Mouse (Mus musculus): ENCODE results near the gene Tpi1. TPM values are rescaled to one million over a fixed set of nuclear protein-coding genes. Genes with fewer than 3 reads are reported as not detected.
A peak's percentile ranks its signal among the peaks of the same experiment; 100 is the strongest.

The Tpi1 gene
- polyA plus RNA-seq, 1 experiment from 2014 or later: 393 TPM

DNA sequence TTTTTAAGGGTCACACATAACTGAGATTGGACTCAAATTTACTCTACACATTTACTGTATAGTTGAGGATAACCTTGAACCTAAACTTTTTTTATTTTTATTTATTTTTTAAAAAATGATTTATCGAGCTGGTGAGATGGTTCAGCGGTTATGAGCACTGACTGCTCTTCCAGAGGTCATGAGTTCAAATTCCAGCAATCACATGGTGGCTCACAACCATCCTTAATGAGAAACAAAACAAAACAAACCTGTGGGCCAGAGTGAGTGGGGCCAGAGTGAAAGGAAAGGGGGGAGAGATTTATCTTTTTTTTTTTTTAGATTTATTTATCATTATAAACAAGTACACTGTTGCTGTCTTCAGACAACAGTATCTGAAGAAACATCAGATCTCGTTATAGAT is 22.2 kb downstream of the Tpi1 start:
- Histone ChIP-seq H3K4me2 (ENCODE audit: low read depth, low read length) (no peak overlapping the region), H3K9me3 (ENCODE audit: control insufficient read depth, low read length) (no peaks in the 10 kb centered on the region), H3K9ac (replicated peaks; ENCODE audit: low read depth, low read length) (no peak overlapping the region), H3K27me3 (ENCODE audit: control insufficient read depth, insufficient read depth, low read length) (no peaks in the 10 kb centered on the region), H3K4me1 (ENCODE audit: control insufficient read depth, insufficient read depth, low read length) (no peaks in the 10 kb centered on the region), H3K4me3 (ENCODE audit: low read depth, low read length) (no peak overlapping the region), H3K36me3 (ENCODE audit: control insufficient read depth, insufficient read depth, low read length) (no peaks in the 10 kb centered on the region), H3K27ac (ENCODE audit: low read depth, low read length) (no peak overlapping the region)
- ATAC-seq (ENCODE audit: low read depth): no peak
- WGBS: 89% methylated on average over 3 of the region's 3 CpGs

DNA sequence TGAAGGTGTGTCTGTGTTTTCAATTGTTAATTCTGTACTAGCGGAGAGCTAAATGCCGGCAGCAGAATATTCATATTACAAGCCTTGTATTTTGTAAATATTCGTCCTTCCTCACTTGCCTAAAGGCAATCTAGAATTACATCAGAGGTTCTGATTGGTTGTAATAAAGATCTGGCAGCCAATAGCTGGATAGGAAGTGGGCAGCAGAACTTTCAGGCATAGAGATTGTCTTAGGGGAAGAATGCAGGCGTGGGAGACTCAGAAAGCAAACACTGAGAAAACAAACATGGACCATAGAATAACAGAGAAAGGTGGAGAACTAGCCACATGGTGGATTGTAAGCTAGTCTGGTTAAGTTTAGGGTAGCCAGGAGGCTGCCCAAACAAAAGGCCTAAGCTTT is 24.0 kb downstream of the Tpi1 start:
- Histone ChIP-seq H3K9ac (replicated peaks; ENCODE audit: low read depth, low read length) (no peak overlapping the region), H3K36me3 (ENCODE audit: control insufficient read depth, insufficient read depth, low read length) (no peaks in the 10 kb centered on the region), H3K9me3 (ENCODE audit: control insufficient read depth, low read length) (no peaks in the 10 kb centered on the region), H3K4me1 (ENCODE audit: control insufficient read depth, insufficient read depth, low read length) (no peaks in the 10 kb centered on the region), H3K4me2 (ENCODE audit: low read depth, low read length) (no peak overlapping the region), H3K27ac (ENCODE audit: low read depth, low read length) (no peak overlapping the region), H3K4me3 (ENCODE audit: low read depth, low read length) (no peak overlapping the region), H3K27me3 (ENCODE audit: control insufficient read depth, insufficient read depth, low read length) (no peaks in the 10 kb centered on the region)
- no peak for ATAC-seq (ENCODE audit: low read depth)
- 77% methylated on average over 4 of the region's 4 CpGs for WGBS

DNA sequence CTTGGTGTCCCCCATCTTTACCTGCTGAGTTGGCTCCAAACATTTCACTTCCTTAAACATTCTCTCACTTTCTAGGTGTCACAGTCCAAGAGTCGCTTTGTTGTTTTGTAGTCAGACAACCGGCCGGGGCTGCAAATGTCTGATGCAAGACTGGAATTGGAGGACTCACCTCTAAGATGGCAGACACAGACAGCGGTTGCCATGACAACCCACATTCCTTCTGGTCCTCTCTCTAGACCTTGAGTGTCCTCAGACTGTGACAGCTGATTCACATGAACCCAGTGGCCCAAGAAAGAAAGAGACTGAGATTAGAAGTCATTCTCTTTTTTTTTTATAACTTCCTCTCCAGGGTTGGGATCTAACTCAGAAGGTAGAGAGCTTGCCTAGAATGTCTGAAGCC is 24.6 kb downstream of the Tpi1 start:
- Histone ChIP-seq H3K4me3 (ENCODE audit: low read depth, low read length) (no peak overlapping the region), H3K4me1 (ENCODE audit: control insufficient read depth, insufficient read depth, low read length) (no peaks in the 10 kb centered on the region), H3K9me3 (ENCODE audit: control insufficient read depth, low read length) (no peaks in the 10 kb centered on the region), H3K27ac (ENCODE audit: low read depth, low read length) (no peak overlapping the region), H3K9ac (replicated peaks; ENCODE audit: low read depth, low read length) (no peak overlapping the region), H3K27me3 (ENCODE audit: control insufficient read depth, insufficient read depth, low read length) (no peaks in the 10 kb centered on the region), H3K36me3 (ENCODE audit: control insufficient read depth, insufficient read depth, low read length) (no peaks in the 10 kb centered on the region), H3K4me2 (ENCODE audit: low read depth, low read length) (no peak overlapping the region)
- ATAC-seq (ENCODE audit: low read depth): no peak
- 83% methylated on average over 4 of the region's 4 CpGs for WGBS

DNA sequence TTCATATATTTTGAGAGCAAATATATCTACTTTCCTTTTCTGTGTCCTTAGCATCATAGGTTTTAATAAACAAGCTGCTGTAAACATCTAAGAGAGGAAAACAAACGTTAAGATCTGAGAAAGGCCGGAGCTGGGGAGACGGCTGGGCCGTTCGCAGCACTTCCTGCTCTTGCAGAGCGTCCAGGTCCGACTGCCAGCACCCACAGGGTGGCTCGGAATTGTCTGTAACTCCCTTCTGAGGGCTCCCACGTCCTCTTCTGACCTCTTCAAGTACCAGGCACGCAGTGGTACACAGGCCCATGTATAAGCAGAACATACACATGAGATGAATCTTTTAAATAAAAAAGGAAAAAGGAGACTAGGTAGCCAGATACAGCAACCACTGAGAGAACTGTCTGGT is 26.4 kb downstream of the Tpi1 start:
- Histone ChIP-seq H3K4me3 (ENCODE audit: low read depth, low read length) (no peak overlapping the region), H3K36me3 (ENCODE audit: control insufficient read depth, insufficient read depth, low read length) (no peaks in the 10 kb centered on the region), H3K4me1 (ENCODE audit: control insufficient read depth, insufficient read depth, low read length) (no peaks in the 10 kb centered on the region), H3K9ac (replicated peaks; ENCODE audit: low read depth, low read length) (no peak overlapping the region), H3K9me3 (ENCODE audit: control insufficient read depth, low read length) (no peaks in the 10 kb centered on the region), H3K27me3 (ENCODE audit: control insufficient read depth, insufficient read depth, low read length) (no peaks in the 10 kb centered on the region), H3K4me2 (ENCODE audit: low read depth, low read length) (no peak overlapping the region), H3K27ac (ENCODE audit: low read depth, low read length) (no peak overlapping the region)
- ATAC-seq (ENCODE audit: low read depth): no peak
- WGBS: 80% methylated on average over 10 of the region's 10 CpGs

DNA sequence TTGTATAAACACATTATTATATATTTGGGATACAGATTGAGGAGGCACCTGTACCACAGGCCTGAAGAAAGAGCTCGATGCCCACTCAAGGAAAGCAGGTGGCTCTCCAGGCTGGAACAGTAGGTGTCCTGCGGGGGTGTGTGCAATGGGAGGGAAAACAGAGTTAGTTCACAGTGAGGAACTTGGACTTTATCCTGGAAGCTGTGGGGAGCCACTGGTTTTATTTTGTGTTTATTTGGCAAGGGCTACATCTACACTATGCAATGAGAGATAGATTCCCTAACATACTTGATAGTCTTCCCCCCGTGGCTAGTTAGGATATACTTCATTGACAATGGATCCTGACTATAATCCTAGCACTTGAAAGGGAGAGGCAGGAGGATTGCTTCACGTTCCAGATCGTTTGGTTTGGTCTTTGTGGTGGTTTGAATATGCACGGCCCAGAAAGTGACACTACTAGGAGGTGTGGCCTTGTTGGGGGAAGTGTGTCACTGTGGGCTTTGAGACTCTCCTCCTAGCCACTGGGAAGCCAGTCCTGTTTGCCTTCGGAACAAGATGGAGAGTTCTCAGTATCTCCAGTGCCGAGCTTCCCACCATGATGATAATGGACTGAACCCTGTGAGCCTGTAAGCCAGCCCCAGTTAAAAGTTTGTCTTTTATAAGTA is 27.2 kb downstream of the Tpi1 start:
- no peak overlapping the region for H3K4me2 ChIP-seq (ENCODE audit: low read depth, low read length)
- no peak overlapping the region for H3K9ac ChIP-seq (replicated peaks; ENCODE audit: low read depth, low read length)
- H3K36me3 ChIP-seq (ENCODE audit: control insufficient read depth, insufficient read depth, low read length): no peaks in the 10 kb centered on the region
- no peaks in the 10 kb centered on the region for H3K27me3 ChIP-seq (ENCODE audit: control insufficient read depth, insufficient read depth, low read length)
- H3K4me3 ChIP-seq (ENCODE audit: low read depth, low read length): no peak overlapping the region
- WGBS: 61% methylated on average over 8 of the region's 8 CpGs
- H3K27ac ChIP-seq (ENCODE audit: low read depth, low read length): no peak overlapping the region
- H3K4me1 ChIP-seq (ENCODE audit: control insufficient read depth, insufficient read depth, low read length): no peaks in the 10 kb centered on the region
- no peak for ATAC-seq (ENCODE audit: low read depth)
- no peaks in the 10 kb centered on the region for H3K9me3 ChIP-seq (ENCODE audit: control insufficient read depth, low read length)

DNA sequence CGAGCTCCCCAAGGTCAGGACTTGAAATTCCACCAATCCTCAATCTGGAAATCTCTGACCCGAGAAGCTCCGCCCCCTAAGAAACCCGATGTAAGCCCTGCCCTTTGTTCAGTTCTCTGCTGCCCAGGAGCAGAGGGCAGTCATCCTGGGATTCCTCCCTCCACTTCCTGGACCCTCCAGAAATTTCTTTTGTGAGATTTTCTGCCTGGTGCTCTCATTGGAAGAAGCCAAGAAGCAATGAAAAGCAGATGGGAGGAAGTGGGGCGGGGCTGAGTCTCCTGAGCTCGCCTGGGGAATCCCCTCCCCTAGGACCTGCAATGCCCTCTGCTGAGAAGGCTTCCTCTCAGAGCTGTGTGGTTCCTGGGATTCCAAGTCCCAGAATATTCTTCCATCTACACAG is 31.7 kb downstream of the Tpi1 start:
- Histone ChIP-seq H3K4me3 (ENCODE audit: low read depth, low read length) (no peak overlapping the region), H3K4me1 (ENCODE audit: control insufficient read depth, insufficient read depth, low read length) (peaks cover 5% of the 10 kb centered on the region; the same call in 1 of the 2 replicates), H3K27me3 (ENCODE audit: control insufficient read depth, insufficient read depth, low read length) (no peaks in the 10 kb centered on the region), H3K27ac (ENCODE audit: low read depth, low read length) (no peak overlapping the region), H3K36me3 (ENCODE audit: control insufficient read depth, insufficient read depth, low read length) (no peaks in the 10 kb centered on the region), H3K9ac (replicated peaks; ENCODE audit: low read depth, low read length) (no peak overlapping the region), H3K4me2 (ENCODE audit: low read depth, low read length) (no peak overlapping the region), H3K9me3 (ENCODE audit: control insufficient read depth, low read length) (no peaks in the 10 kb centered on the region)
- 21% methylated on average over 6 of the region's 6 CpGs for WGBS
- ATAC-seq (ENCODE audit: low read depth): no peak

DNA sequence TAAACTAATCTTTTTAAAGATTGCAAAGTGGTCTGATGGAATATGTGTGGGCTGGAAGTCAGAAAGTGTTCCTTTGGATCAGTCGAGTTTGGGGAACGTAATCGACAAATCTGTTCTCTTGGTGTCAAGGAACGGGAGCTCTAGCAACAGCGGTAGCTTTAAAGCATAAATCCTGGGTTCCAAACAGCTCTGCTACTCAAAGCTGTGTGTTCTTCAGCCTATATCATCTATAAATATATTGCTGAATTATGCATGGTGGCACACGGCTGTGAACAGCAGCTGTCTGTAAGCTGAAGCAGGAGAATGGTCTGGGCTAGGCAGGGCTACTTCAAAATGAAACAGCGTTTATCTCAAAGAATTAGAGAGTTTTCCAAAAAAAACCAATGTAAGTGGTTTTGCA is 33.2 kb downstream of the Tpi1 start:
- Histone ChIP-seq H3K4me2 (ENCODE audit: low read depth, low read length) (no peak overlapping the region), H3K27ac (ENCODE audit: low read depth, low read length) (no peak overlapping the region), H3K36me3 (ENCODE audit: control insufficient read depth, insufficient read depth, low read length) (no peaks in the 10 kb centered on the region), H3K4me1 (ENCODE audit: control insufficient read depth, insufficient read depth, low read length) (peaks cover 5% of the 10 kb centered on the region; the same call in 1 of the 2 replicates), H3K4me3 (ENCODE audit: low read depth, low read length) (no peak overlapping the region), H3K9me3 (ENCODE audit: control insufficient read depth, low read length) (no peaks in the 10 kb centered on the region), H3K27me3 (ENCODE audit: control insufficient read depth, insufficient read depth, low read length) (no peaks in the 10 kb centered on the region), H3K9ac (replicated peaks; ENCODE audit: low read depth, low read length) (no peak overlapping the region)
- no peak for ATAC-seq (ENCODE audit: low read depth)
- WGBS: 85% methylated on average over 7 of the region's 7 CpGs

DNA sequence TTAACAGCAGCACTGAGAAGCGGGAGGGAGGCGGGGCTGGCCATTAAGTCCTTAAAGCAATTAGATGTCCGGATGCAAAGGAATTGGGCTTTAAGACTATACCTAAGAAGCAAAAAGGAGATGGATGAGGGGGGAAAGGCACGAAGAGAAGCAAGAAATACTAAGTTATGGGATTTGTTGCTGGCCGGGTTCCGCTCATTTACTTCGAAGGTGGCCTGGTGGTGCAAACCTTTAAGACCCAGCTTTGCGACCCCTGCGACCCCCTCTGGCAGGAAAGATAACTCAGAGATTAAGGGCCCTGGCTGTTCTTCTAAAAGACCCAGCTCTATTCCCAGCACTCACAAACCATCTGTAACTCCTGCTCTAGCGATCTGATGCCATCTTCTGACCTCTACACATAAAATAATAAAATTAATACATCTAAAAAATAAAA is 34.1 kb downstream of the Tpi1 start:
- 0 out of 2 replicates have a peak, but pooled peaks have one; percentile 31 for ATAC-seq (ENCODE audit: low read depth)
- H3K9me3 ChIP-seq (ENCODE audit: control insufficient read depth, low read length): no peaks in the 10 kb centered on the region
- 5% methylated on average over 10 of the region's 10 CpGs for WGBS
- no peak overlapping the region for H3K27ac ChIP-seq (ENCODE audit: low read depth, low read length)
- peak overlapping the region; percentile 59 for H3K4me2 ChIP-seq (ENCODE audit: low read depth, low read length)
- H3K4me1 ChIP-seq (ENCODE audit: control insufficient read depth, insufficient read depth, low read length): peaks cover 5% of the 10 kb centered on the region; the same call in 1 of the 2 replicates
- H3K36me3 ChIP-seq (ENCODE audit: control insufficient read depth, insufficient read depth, low read length): no peaks in the 10 kb centered on the region
- H3K9ac ChIP-seq (replicated peaks; ENCODE audit: low read depth, low read length): peak overlapping the region; percentile 29; the same call in 1 of the 2 replicates
- no peaks in the 10 kb centered on the region for H3K27me3 ChIP-seq (ENCODE audit: control insufficient read depth, insufficient read depth, low read length)
- peak overlapping the region; percentile 28 for H3K4me3 ChIP-seq (ENCODE audit: low read depth, low read length)

DNA sequence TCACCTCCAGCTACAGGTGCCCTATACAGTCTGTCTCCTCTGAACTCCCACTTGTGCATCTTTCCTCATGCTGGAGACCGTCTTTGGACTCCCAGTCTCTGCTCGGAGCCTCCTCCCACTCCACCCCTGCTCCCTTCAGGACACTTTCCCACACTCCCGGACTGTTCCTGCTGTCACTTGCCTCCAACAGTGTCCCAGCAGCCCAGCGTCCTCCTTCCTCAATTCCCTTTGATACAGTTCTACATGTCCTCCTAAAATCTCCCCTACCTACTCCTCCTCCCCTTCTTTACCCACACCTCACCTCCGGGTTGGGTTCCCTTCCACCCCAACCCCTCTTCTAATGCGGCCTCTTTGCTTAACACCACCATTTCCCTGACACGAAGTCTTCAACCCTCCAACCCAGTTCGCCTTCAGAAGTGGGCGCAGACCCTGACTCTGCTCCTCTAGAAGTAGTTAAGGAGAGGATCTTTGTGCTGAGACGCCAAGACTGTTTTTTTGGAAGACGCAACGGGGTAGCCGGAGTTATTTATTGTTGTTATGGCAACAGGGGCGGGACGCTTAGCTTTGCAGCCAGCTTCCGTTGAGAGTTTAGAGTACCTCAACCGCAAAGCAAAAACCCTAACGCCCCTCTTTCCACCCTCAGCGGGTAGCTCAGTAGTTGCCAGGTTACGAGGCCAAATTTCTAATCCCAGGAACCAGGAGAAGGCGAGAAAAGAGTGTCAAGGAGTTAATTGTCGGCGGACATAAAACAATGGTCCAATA is 34.7 kb downstream of the Tpi1 start, which contains the start of gene Lrrc23:
Gene Lrrc23, minus strand, starts transcription at position 506 of the 762 bp plus-strand sequence.
- H3K9ac ChIP-seq (replicated peaks; ENCODE audit: low read depth, low read length): peak within 1 kb of the TSS; percentile 29
- no peaks in the 10 kb centered on the region for H3K36me3 ChIP-seq (ENCODE audit: control insufficient read depth, insufficient read depth, low read length)
- ATAC-seq (ENCODE audit: low read depth): peak; percentile 65
- no peak within 1 kb of the TSS for H3K27ac ChIP-seq (ENCODE audit: low read depth, low read length)
- H3K9me3 ChIP-seq (ENCODE audit: control insufficient read depth, low read length): no peaks in the 10 kb centered on the region
- 3% methylated on average over 23 of the region's 23 CpGs for WGBS
- peaks cover 5% of the 10 kb centered on the region; the same call in 1 of the 2 replicates for H3K4me1 ChIP-seq (ENCODE audit: control insufficient read depth, insufficient read depth, low read length)
- H3K27me3 ChIP-seq (ENCODE audit: control insufficient read depth, insufficient read depth, low read length): no peaks in the 10 kb centered on the region
- H3K4me3 ChIP-seq (ENCODE audit: low read depth, low read length): peak within 1 kb of the TSS; percentile 28
- peak within 1 kb of the TSS; percentile 59 for H3K4me2 ChIP-seq (ENCODE audit: low read depth, low read length)

All from neural tube, embryonic 14.5 days (tissue).